Mouse (Mus musculus) C2C12 (cell line): Measurements from ENCODE around the gene A830031A19Rik.

Experiments used
- CEBPB ChIP-seq: IDR thresholded peaks from one replicate; pipeline ENCODE4 v1.6.1; 2011; ENCODE audit warnings: low read depth, mild to moderate bottlenecking, control low read depth, moderate library complexity
- CTCF ChIP-seq: IDR thresholded peaks from one replicate; pipeline ENCODE4 v1.5.1; 2011; ENCODE audit not compliant: control insufficient read depth, insufficient read depth, insufficient read length

GRCm38 (mm10) chr11:24050032-24050757 is 24.7 kb downstream of the A830031A19Rik start:
- no peak for TF ChIP-seq CTCF
- no peak for TF ChIP-seq CEBPB
